Mouse (Mus musculus): ENCODE measurements at regions not wholly inside any gene's neighbourhood (a gene's known extent, or its start where the extent isn't known, plus 50 kb on each side); places are given as distances from the start of the nearest gene placed in this dataset.

DNA sequence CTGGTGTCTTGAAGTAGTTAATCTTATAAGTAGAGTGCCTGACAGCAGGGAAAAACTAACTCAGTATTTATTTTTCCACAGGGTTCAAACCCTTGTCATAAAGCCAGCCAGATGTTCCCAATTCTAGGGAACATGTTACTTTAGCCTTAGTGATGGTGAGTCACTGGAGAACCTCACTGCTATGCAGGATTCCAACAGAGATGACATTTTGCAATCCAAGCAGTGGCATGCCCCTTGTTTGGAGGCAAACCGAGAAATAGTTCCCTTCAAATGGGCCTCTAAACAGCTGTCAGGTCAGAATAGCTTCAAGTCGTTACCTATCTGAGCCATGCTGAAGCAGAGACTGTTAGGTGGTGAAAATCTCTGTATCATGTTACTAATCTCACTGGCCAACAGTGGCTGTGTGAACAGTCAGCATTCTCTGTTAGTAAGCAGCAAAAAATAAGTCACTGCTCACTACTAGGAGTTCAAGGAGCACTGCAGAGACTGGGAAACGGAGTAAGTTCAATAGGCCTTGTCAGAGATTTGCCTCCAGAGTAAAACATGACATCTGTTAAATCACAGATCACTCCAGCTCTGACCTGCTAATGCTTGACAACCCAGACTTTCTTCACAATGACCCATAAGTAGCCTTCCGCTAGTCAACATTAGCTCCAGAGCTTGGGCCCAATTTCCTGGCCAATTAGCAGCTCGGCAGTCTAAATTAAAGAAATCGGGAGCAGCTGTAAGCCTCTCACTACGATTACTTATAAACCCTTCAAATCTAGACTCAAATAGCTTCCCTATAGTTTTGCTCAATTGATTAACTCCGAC lies 215.3 kb downstream of the Olfr1505 start:
- no peaks in the 10 kb centered on the region; the same call in 1 of the 2 replicates for H3K27me3 ChIP-seq (ENCODE audit: control insufficient read depth, insufficient read depth, low read length)
- WGBS = 79% methylated on average over 8 of the region's 8 CpGs
- DNase-seq = no peak

DNA sequence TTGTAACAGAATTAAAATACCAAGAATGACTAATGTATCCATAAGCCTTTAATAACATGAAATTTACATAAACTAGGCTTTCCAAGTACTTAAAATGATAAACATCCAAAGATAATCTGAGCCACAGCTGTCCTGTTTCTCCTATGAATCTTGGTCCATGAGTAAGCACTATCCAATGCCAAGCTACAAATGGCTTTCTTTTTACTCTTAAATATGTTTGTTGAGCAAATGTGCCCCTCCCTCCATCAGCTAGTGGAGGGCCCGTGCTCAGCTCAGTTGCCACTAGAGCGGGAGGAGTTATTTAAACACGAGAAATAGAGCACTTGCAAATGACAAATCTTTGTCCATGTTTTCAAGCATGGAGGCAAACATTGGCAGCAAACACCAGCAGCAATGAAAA lies 247.9 kb downstream of the Olfr1505 start:
- 60% methylated on average over 3 of the region's 3 CpGs for WGBS
- Histone ChIP-seq H3K4me3 (replicated peaks; ENCODE audit: insufficient read depth, low read depth, low read length) (no peak overlapping the region), H3K4me1 (ENCODE audit: control insufficient read depth, insufficient read depth, low read length) (no peaks in the 10 kb centered on the region), H3K27ac (ENCODE audit: insufficient read depth, low read length) (no peak overlapping the region), H3K27me3 (ENCODE audit: control insufficient read depth, insufficient read depth, low read length) (no peaks in the 10 kb centered on the region)
- TF ChIP-seq POLR2A (IDR thresholded peaks at IDR 0.05; ENCODE audit: borderline replicate concordance, insufficient read depth, low read length) = no peak
- TF ChIP-seq CTCF (IDR thresholded peaks at IDR 0.05; ENCODE audit: borderline replicate concordance, insufficient read depth, low read depth, low read length) = no peak
- no peak for DNase-seq

More for the DNA sequence above, 215.3 kb downstream of the Olfr1505 start:
- no peak overlapping the region for H3K4me3 ChIP-seq (replicated peaks; ENCODE audit: insufficient read depth, low read depth, low read length)
- H3K4me1 ChIP-seq (ENCODE audit: control insufficient read depth, insufficient read depth, low read length) = no peaks in the 10 kb centered on the region
- H3K27ac ChIP-seq (ENCODE audit: insufficient read depth, low read length) = no peak overlapping the region
- no peak for TF ChIP-seq POLR2A (IDR thresholded peaks at IDR 0.05; ENCODE audit: borderline replicate concordance, insufficient read depth, low read length)
- TF ChIP-seq CTCF (IDR thresholded peaks at IDR 0.05; ENCODE audit: borderline replicate concordance, insufficient read depth, low read depth, low read length) = no peak

DNA sequence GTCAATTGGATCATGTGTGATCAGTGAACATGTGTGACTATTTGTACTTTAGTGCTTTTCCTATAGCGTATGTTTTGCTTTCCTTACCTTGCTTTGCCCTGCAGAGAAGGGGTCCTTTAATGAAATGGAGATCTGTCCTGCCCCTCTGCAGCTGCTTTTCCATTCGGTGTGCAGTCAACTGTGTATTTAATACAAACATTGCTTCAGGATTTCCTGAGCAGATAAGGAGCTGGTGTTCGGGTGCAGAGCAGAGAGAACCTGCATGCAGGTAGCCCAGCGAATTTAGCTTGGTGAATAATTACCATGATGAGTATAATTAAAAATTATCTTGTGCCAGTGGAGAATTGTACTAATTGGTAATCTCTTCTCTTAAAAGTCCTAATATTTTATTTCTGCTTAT lies 249.4 kb downstream of the Olfr1505 start:
- no peak overlapping the region for H3K4me3 ChIP-seq (replicated peaks; ENCODE audit: insufficient read depth, low read depth, low read length)
- H3K27ac ChIP-seq (ENCODE audit: insufficient read depth, low read length) = no peak overlapping the region
- no peaks in the 10 kb centered on the region for H3K4me1 ChIP-seq (ENCODE audit: control insufficient read depth, insufficient read depth, low read length)
- no peak for DNase-seq
- WGBS = 76% methylated on average over 4 of the region's 4 CpGs
- TF ChIP-seq CTCF (IDR thresholded peaks at IDR 0.05; ENCODE audit: borderline replicate concordance, insufficient read depth, low read depth, low read length) (no peak), POLR2A (IDR thresholded peaks at IDR 0.05; ENCODE audit: borderline replicate concordance, insufficient read depth, low read length) (no peak)
- H3K27me3 ChIP-seq (ENCODE audit: control insufficient read depth, insufficient read depth, low read length) = no peaks in the 10 kb centered on the region

DNA sequence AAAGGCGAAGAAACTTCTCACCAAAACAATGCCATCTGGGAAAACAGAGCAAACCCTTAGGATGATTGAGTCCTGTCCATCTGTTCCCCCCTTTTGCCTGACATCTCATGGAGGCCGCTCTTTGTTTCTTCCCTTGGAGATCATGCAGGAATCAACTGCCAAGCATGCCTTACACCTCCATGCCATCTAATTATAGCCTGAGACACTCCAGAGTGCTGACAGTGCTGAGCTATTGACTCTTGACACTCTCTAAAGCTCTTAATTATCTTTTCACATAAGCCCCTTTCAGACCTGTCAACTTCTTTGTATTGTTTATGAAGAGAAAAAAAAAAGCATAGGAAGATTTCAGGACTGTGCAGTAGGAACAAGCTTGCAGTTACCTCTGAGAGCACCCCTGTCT lies 252.4 kb downstream of the Olfr1505 start:
- Histone ChIP-seq H3K27ac (ENCODE audit: insufficient read depth, low read length) (no peak overlapping the region), H3K4me1 (ENCODE audit: control insufficient read depth, insufficient read depth, low read length) (no peaks in the 10 kb centered on the region), H3K4me3 (replicated peaks; ENCODE audit: insufficient read depth, low read depth, low read length) (no peak overlapping the region), H3K27me3 (ENCODE audit: control insufficient read depth, insufficient read depth, low read length) (no peaks in the 10 kb centered on the region)
- DNase-seq = peak in 1 of 2 experiments; percentile 0
- no peak for TF ChIP-seq CTCF (IDR thresholded peaks at IDR 0.05; ENCODE audit: borderline replicate concordance, insufficient read depth, low read depth, low read length)
- TF ChIP-seq POLR2A (IDR thresholded peaks at IDR 0.05; ENCODE audit: borderline replicate concordance, insufficient read depth, low read length) = no peak
- 25% methylated on average over 2 of the region's 2 CpGs for WGBS

DNA sequence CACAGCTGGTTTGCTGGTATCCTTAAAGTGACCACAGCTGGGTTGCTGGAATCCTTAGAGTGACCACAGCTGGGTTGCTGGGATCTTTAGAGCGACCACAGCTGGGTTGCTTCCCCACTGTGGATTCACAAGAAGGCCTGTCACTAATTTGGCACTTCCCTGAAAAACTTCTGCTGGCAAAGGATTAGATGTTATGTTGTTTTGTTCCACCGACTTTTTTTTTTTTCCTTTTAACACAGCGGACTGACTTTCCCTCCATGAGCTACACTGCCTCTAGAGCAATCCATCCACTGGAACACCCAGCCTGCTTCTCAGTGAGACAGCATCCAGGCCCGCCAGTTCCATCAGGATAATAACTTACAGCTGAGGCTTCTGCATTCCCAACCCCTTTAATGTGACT lies 266.9 kb downstream of the Olfr1505 start:
- WGBS = 20% methylated on average over 4 of the region's 4 CpGs
- TF ChIP-seq CTCF (IDR thresholded peaks at IDR 0.05; ENCODE audit: borderline replicate concordance, insufficient read depth, low read depth, low read length) (no peak), POLR2A (IDR thresholded peaks at IDR 0.05; ENCODE audit: borderline replicate concordance, insufficient read depth, low read length) (no peak)
- no peaks in the 10 kb centered on the region for H3K4me1 ChIP-seq (ENCODE audit: control insufficient read depth, insufficient read depth, low read length)
- DNase-seq = no peak
- no peak overlapping the region for H3K4me3 ChIP-seq (replicated peaks; ENCODE audit: insufficient read depth, low read depth, low read length)
- no peaks in the 10 kb centered on the region for H3K27me3 ChIP-seq (ENCODE audit: control insufficient read depth, insufficient read depth, low read length)
- no peak overlapping the region for H3K27ac ChIP-seq (ENCODE audit: insufficient read depth, low read length)

DNA sequence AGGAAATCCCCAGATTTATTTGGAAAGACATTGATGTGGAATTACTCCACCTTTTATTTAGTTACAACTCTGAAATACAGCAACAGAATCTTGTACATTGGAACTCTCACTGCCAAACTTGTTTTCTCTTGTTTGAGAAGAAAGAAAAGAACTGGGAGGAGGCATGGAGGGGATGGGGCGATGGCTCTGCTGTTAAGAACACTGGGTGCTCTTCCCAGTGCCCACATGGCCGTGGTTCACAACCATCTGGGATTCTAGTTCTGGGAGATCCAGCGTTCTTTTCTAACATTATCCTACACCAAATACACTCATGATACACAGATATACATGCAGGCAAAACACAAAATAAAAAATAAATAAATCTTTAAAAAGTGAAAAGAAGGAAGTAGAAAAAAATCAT lies 267.6 kb downstream of the Olfr1505 start:
- no peaks in the 10 kb centered on the region for H3K4me1 ChIP-seq (ENCODE audit: control insufficient read depth, insufficient read depth, low read length)
- 44% methylated on average over 3 of the region's 3 CpGs for WGBS
- TF ChIP-seq POLR2A (IDR thresholded peaks at IDR 0.05; ENCODE audit: borderline replicate concordance, insufficient read depth, low read length) (no peak), CTCF (IDR thresholded peaks at IDR 0.05; ENCODE audit: borderline replicate concordance, insufficient read depth, low read depth, low read length) (no peak)
- no peak overlapping the region for H3K4me3 ChIP-seq (replicated peaks; ENCODE audit: insufficient read depth, low read depth, low read length)
- no peak overlapping the region for H3K27ac ChIP-seq (ENCODE audit: insufficient read depth, low read length)
- H3K27me3 ChIP-seq (ENCODE audit: control insufficient read depth, insufficient read depth, low read length) = no peaks in the 10 kb centered on the region
- DNase-seq = no peak

DNA sequence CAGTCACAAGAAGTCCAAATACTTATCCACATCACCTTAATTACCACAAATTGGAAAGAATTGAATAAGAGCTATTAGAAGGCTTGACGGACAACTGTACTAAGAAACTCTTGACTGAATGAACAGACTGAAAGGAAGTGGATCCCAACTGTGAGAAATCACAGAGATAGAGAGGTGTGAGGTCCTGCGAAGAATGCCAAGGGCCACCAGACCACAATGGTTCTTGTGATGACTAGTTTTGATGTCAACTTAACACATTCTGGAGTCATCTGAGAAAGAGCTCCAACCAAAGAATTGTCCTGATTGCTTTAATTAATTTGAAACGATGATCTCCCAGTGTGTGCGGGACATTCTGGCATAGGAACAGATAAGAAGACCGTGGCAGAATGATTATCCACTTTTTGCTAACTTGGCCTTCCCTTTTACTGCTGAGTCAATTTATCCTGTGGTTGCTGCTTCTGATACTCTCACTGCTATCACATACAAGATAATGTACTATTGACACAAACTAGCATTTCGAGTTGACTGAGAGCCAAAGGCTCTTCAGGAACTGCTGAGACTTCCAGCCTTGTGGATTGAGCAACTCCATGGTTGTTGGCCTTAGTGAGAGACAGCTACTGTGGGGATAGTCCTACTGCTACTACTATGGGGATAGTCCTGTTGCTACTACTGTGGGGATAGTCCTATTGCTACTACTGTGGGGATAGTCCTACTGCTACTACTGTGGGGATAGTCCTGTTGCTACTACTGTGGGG lies 268.5 kb downstream of the Olfr1505 start:
- DNase-seq = no peak
- TF ChIP-seq POLR2A (IDR thresholded peaks at IDR 0.05; ENCODE audit: borderline replicate concordance, insufficient read depth, low read length) (no peak), CTCF (IDR thresholded peaks at IDR 0.05; ENCODE audit: borderline replicate concordance, insufficient read depth, low read depth, low read length) (no peak)
- H3K27ac ChIP-seq (ENCODE audit: insufficient read depth, low read length) = no peak overlapping the region
- no peaks in the 10 kb centered on the region for H3K27me3 ChIP-seq (ENCODE audit: control insufficient read depth, insufficient read depth, low read length)
- H3K4me1 ChIP-seq (ENCODE audit: control insufficient read depth, insufficient read depth, low read length) = no peaks in the 10 kb centered on the region
- H3K4me3 ChIP-seq (replicated peaks; ENCODE audit: insufficient read depth, low read depth, low read length) = no peak overlapping the region
- 60% methylated on average over 6 of the region's 6 CpGs for WGBS

DNA sequence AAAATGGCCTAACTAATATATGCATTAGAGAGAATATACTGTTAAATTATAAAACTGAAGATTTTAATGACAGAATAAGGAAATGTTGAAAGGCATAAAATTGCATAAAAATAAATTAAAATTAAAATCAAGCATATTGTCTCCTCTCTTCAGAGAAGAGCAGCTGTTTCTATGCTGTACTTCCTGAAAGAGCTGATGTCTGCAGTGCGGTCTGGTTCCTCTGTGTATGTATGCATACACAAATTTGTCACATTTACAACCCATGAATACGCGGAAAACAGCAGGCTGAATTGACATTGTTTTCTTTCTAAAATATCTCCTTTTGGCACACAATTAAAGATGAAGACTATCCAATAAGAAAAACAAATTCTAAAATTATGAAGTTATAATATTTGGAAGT lies 278.5 kb downstream of the Olfr1505 start:
- TF ChIP-seq CTCF (IDR thresholded peaks at IDR 0.05; ENCODE audit: borderline replicate concordance, insufficient read depth, low read depth, low read length) (no peak), POLR2A (IDR thresholded peaks at IDR 0.05; ENCODE audit: borderline replicate concordance, insufficient read depth, low read length) (no peak)
- no peak overlapping the region for H3K4me3 ChIP-seq (replicated peaks; ENCODE audit: insufficient read depth, low read depth, low read length)
- DNase-seq = no peak
- H3K4me1 ChIP-seq (ENCODE audit: control insufficient read depth, insufficient read depth, low read length) = no peaks in the 10 kb centered on the region
- no peak overlapping the region for H3K27ac ChIP-seq (ENCODE audit: insufficient read depth, low read length)
- H3K27me3 ChIP-seq (ENCODE audit: control insufficient read depth, insufficient read depth, low read length) = no peaks in the 10 kb centered on the region
- 93% methylated on average over 3 of the region's 3 CpGs for WGBS
